Mouse (Mus musculus) kidney, postnatal 0 days (tissue): ENCODE results near the gene Itsn1. TPM values are rescaled to one million over a fixed set of nuclear protein-coding genes. Genes with fewer than 3 reads are reported as not detected.

Source experiments
- ATAC-seq: fragments of 200-750 bp; cut with Nextera tagmentation; replicated peaks from 2 replicates; pipeline ENCODE4 v1.8.0; 2017; ENCODE audit warnings: low read depth, moderate number of reproducible peaks, moderate TSS enrichment, moderate library complexity; ENCODE audit not compliant: low FRiP score
- DNase-seq: peaks from one replicate; pipeline ENCODE4 v3.0.0-alpha.2; 2016; ENCODE audit warnings: low spot score
- H3K27ac ChIP-seq: fragments of 300-500 bp; sonication (generic); 2 replicates; pipeline ENCODE4 v1.5.1; 2014; ENCODE audit warnings: mild to moderate bottlenecking
- H3K27me3 ChIP-seq: fragments of 300-500 bp; sonication (generic); 2 replicates; pipeline ENCODE4 v1.6.1; 2014; ENCODE audit warnings: low read length, mixed read lengths; ENCODE audit not compliant: insufficient read depth
- H3K36me3 ChIP-seq: fragments of 300-500 bp; sonication (generic); 2 replicates; pipeline ENCODE4 v1.6.1; 2014; ENCODE audit warnings: low read length, mixed read lengths; ENCODE audit not compliant: insufficient read depth
- H3K4me1 ChIP-seq: fragments of 300-500 bp; sonication (generic); replicated peaks from 2 replicates; pipeline ENCODE4 v1.6.1; 2014; ENCODE audit warnings: antibody characterized with exemption, low read length, mixed read lengths; ENCODE audit not compliant: insufficient read depth
- H3K4me2 ChIP-seq: fragments of 300-500 bp; sonication (generic); 2 replicates; pipeline ENCODE4 v1.6.1; 2014; ENCODE audit warnings: mild to moderate bottlenecking, low read length, moderate library complexity, mixed read lengths
- H3K4me3 ChIP-seq: fragments of 300-500 bp; sonication (generic); replicated peaks from 2 replicates; pipeline ENCODE4 v1.5.1; 2014; ENCODE audit warnings: low read depth, low read length
- H3K9ac ChIP-seq: fragments of 300-500 bp; sonication (generic); 2 replicates; pipeline ENCODE4 v1.6.1; 2014; ENCODE audit warnings: low read depth, low read length
- H3K9me3 ChIP-seq: fragments of 300-500 bp; sonication (generic); replicated peaks from 2 replicates; pipeline ENCODE4 v1.6.1; 2016; ENCODE audit warnings: low read length, inconsistent platforms, mixed read lengths
- CTCF ChIP-seq: IDR thresholded peaks from 2 replicates; pipeline ENCODE4 v1.5.1; 2016; ENCODE audit warnings: antibody characterized with exemption, low read depth, mild to moderate bottlenecking, moderate library complexity
- WGBS: fragments of 180-500 bp; shearing (Covaris S2); extraction: QIAGEN DNeasy Blood & Tissue Kit; methylation state at CpG from one replicate; pipeline ENCODE4 v1.1.7; 2014; 5-methylcytosine and 5-hydroxymethylcytosine counted together
- polyA plus RNA-seq: library from polyadenylated mRNA; unstranded; fragments of >200 nt; fragmentation: Nextera tagmentation; extraction: Ambion mirVana; gene quantifications from 2 replicates; pipeline ENCODE4 v1.2.1, GENCODE M21; 2015

Itsn1 gene
- 14.4 and 15.7 TPM in 2 replicates for polyA plus RNA-seq

GRCm38 (mm10) chr16:91729066-91729482 is at the start of gene Itsn1:
TSS of gene Itsn1 (plus strand) at chr16:91729281.
- peaks cover 9% of the 10 kb centered on the region; the same call in 1 of the 2 replicates for H3K4me1 ChIP-seq
- no peaks in the 10 kb centered on the region for H3K27me3 ChIP-seq
- peak within 1 kb of the TSS; percentile 90 for H3K4me2 ChIP-seq
- under 1% methylated on average over 28 of the region's 33 CpGs for WGBS
- peak within 1 kb of the TSS; percentile 91 for H3K4me3 ChIP-seq
- ATAC-seq: peak; percentile 94
- H3K36me3 ChIP-seq: no peaks in the 10 kb centered on the region
- TF ChIP-seq CTCF: no peak
- peak within 1 kb of the TSS; percentile 89 for H3K9ac ChIP-seq
- H3K27ac ChIP-seq: peak within 1 kb of the TSS; percentile 88
- DNase-seq: peak; percentile 98
- no peaks in the 10 kb centered on the region for H3K9me3 ChIP-seq

- ATAC-seq (no peak), DNase-seq (no peak)
- no peak for TF ChIP-seq CTCF
- H3K27ac ChIP-seq: no peak overlapping the region
- H3K9ac ChIP-seq: no peak overlapping the region
- H3K9me3 ChIP-seq: no peaks in the 10 kb centered on the region
- H3K27me3 ChIP-seq: no peaks in the 10 kb centered on the region
- no peak overlapping the region for H3K4me3 ChIP-seq
- H3K36me3 ChIP-seq: peaks cover 54% of the 10 kb centered on the region
- WGBS: 76% methylated on average over 5 of the region's 5 CpGs
- no peak overlapping the region for H3K4me2 ChIP-seq
- no peaks in the 10 kb centered on the region for H3K4me1 ChIP-seq
Measured at GRCm38 (mm10) chr16:91680656-91681055, 48.4 kb upstream of the Itsn1 start.

DNA sequence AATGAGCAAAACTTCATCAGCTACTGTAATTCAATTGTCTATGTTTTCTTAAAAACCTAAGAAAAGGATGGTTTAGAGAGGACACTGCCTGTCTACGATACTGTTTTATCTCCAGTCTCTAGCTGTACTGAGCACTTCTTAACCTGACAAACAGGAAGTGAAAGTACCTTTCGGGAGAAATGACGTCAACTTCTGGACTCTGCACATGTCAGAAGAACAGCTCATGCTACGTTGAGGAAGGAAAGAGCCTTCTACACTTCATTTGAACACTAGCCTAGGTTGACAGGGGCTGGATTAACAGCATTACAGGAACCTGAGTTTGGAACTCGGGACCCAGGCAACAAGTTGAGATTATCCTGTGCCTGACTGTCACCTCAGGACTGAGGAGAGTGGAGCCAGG is 43.6 kb upstream of the Itsn1 start:
- H3K36me3 ChIP-seq: peaks cover 27% of the 10 kb centered on the region
- TF ChIP-seq CTCF: no peak
- no peak for ATAC-seq

DNA sequence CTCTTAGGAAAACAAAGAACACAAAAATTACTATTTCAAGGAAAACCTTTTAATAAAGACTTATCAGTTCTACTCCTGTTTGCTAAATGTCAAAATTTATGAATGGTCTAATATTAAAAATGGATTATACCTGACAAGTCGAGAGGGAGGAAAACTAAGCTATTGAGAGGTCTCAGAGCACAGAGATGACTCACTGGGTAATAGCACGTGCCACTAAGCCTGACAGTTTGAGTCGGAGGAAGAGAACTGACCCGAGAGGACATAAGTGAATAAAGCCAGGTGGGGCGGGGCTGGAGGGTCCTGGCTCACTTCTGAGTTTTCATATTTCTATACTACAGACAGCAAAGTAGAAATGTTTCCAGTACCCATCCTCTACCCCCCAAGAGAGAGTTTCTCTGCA is 42.7 kb upstream of the Itsn1 start:
- no peak for TF ChIP-seq CTCF
- DNase-seq (no peak), ATAC-seq (no peak)

More for the DNA sequence above, 43.6 kb upstream of the Itsn1 start:
- 81% methylated on average over 5 of the region's 5 CpGs for WGBS
- Histone ChIP-seq H3K4me2 (no peak overlapping the region), H3K27ac (no peak overlapping the region), H3K4me1 (no peaks in the 10 kb centered on the region), H3K9me3 (no peaks in the 10 kb centered on the region), H3K9ac (no peak overlapping the region), H3K4me3 (no peak overlapping the region), H3K27me3 (no peaks in the 10 kb centered on the region)
- DNase-seq: no peak

GRCm38 (mm10) chr16:91688023-91688618 is 41.0 kb upstream of the Itsn1 start:
- Histone ChIP-seq H3K4me2 (peak overlapping the region; percentile 98), H3K27me3 (no peaks in the 10 kb centered on the region), H3K4me1 (no peaks in the 10 kb centered on the region), H3K9ac (peak overlapping the region; percentile 80), H3K36me3 (peaks cover 13% of the 10 kb centered on the region; the same call in 1 of the 2 replicates), H3K9me3 (no peaks in the 10 kb centered on the region), H3K4me3 (peak overlapping the region; percentile 90), H3K27ac (peak overlapping the region; percentile 44; the same call in 1 of the 2 replicates)
- ATAC-seq (peak; percentile 14), DNase-seq (peak; percentile 16)
- WGBS: 1% methylated on average over 42 of the region's 51 CpGs
- no peak for TF ChIP-seq CTCF

More for the DNA sequence above, 42.7 kb upstream of the Itsn1 start:
- Histone ChIP-seq H3K9ac (no peak overlapping the region), H3K27ac (no peak overlapping the region), H3K4me1 (no peaks in the 10 kb centered on the region), H3K36me3 (peaks cover 22% of the 10 kb centered on the region), H3K4me3 (no peak overlapping the region), H3K9me3 (no peaks in the 10 kb centered on the region), H3K4me2 (no peak overlapping the region), H3K27me3 (no peaks in the 10 kb centered on the region)
- WGBS: 75% methylated on average over 5 of the region's 5 CpGs

- H3K4me1 ChIP-seq: no peaks in the 10 kb centered on the region
- H3K9me3 ChIP-seq: no peaks in the 10 kb centered on the region
- peak within 1 kb of the TSS; percentile 98 for H3K4me2 ChIP-seq
- TF ChIP-seq CTCF: no peak
- peak within 1 kb of the TSS; percentile 80 for H3K9ac ChIP-seq
- peak; percentile 98 for ATAC-seq
- H3K27me3 ChIP-seq: no peaks in the 10 kb centered on the region
- WGBS: under 1% methylated on average over 58 of the region's 71 CpGs
- peak within 1 kb of the TSS; percentile 90 for H3K4me3 ChIP-seq
- H3K36me3 ChIP-seq: peaks cover 10% of the 10 kb centered on the region; the same call in 1 of the 2 replicates
- DNase-seq: peak; percentile 95
- peak within 1 kb of the TSS; percentile 69; the same call in 1 of the 2 replicates for H3K27ac ChIP-seq
Measured at GRCm38 (mm10) chr16:91688619-91689334, 40.3 kb upstream of the Itsn1 start, which contains the start of gene Donson. TSS of gene Donson (minus strand) at chr16:91688770.
